Mouse (Mus musculus): ENCODE data around the gene Gm12794. TPM values are rescaled to one million over a fixed set of nuclear protein-coding genes. Genes with fewer than 3 reads are reported as not detected.
"Not testable (repeated sequence)": the region's sequence is repeated elsewhere in the genome, so short reads cannot be mapped to it uniquely, and the experiment has no call there.

Gene Gm12794
- not detected in 2 replicates for polyA plus RNA-seq (2015; fragmentation: Nextera tagmentation; extraction: Ambion mirVana)

DNA sequence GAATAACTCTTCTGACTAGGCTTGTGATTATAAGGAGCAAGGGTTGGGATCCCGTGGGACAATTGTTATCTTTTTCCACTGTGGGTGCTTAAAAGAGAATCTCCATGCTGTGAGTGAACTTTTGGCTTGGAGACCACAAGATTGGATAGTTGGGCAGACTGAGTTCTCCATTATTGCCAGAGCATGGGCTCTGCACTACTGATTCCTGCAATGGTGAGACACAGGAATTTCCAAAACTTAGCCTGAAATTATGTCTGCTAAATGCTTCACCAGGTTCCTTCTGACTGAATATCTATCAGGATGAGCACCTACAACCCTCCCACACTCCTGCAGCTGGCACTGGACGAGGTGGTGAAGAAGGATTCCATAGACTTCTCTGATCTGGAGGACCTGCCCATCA lies at the start of gene Gm12794:
TSS of gene Gm12794 (plus strand) at position 301 of the 400 bp plus-strand sequence.
- not testable (repeated sequence) for H3K27me3 ChIP-seq; H3K4me1 ChIP-seq (replicated peaks); H3K36me3 ChIP-seq; H3K9me3 ChIP-seq; H3K27ac ChIP-seq (replicated peaks); H3K4me2 ChIP-seq; H3K9ac ChIP-seq; ATAC-seq (ENCODE audit: low read depth); H3K4me3 ChIP-seq
- WGBS = 88% methylated on average over 2 of the region's 2 CpGs

DNA sequence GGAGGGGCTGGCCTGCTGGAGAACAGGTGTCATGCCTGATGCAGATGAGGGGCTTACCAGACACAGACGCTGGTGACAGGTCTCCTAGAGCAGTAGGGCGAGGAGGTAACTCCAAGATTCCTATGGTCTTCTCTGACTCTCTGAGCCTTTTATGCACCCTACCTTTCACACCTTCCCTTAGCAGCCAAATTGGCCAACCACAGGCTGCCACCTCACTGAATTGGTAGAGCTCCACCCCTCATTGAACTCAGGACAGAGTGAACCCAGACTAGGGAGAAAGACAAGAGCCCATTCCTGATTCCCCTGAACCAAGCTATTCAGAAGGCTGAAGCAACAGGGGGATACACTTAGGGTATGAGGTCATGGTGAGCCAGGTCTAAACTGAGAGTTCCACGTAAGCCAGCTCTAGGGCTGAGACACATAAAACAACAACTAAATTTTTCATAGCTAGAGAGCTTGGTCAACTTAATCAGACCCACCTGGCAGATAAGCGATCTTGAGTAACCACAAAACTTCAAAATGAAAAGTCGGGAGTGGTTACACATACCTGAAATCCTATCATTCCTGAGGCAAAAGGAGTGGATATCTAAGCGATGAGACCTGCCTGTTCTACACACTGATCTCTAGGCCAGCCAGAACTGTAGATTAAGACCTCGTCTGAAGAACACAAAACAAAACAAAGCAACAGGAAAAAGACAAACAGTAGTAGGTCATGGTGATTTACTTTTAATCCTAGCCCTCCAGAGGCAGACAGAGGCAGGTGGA lies 46.4 kb upstream of the Gm12794 start, which contains the start of gene C130073F10Rik:
TSS of gene C130073F10Rik (minus strand) at position 134 of the 765 bp plus-strand sequence.
- Histone ChIP-seq H3K9me3 (no peaks in the 10 kb centered on the region), H3K27ac (replicated peaks) (no peak within 1 kb of the TSS), H3K27me3 (no peaks in the 10 kb centered on the region), H3K36me3 (no peaks in the 10 kb centered on the region), H3K4me2 (no peak within 1 kb of the TSS), H3K9ac (no peak within 1 kb of the TSS), H3K4me3 (no peak within 1 kb of the TSS), H3K4me1 (replicated peaks) (no peaks in the 10 kb centered on the region)
- 88% methylated on average over 7 of the region's 7 CpGs for WGBS
- no peak for ATAC-seq (ENCODE audit: low read depth)

DNA sequence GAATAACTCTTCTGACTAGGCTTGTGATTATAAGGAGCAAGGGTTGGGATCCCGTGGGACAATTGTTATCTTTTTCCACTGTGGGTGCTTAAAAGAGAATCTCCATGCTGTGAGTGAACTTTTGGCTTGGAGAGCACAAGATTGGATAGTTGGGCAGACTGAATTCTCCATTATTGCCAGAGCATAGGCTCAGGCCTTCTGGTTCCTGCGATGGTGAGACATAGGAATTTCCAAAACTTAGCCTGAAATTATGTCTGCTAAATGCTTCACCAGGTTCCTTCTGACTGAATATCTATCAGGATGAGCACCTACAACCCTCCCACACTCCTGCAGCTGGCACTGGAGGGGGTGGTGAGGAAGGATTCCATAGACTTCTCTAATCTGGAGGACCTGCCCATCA lies 31.4 kb upstream of the Gm12794 start, which contains the start of gene Gm12800:
TSS of gene Gm12800 (plus strand) at position 301 of the 400 bp plus-strand sequence.
- not testable (repeated sequence) for H3K4me1 ChIP-seq (replicated peaks); ATAC-seq (ENCODE audit: low read depth); H3K27ac ChIP-seq (replicated peaks); H3K4me3 ChIP-seq; H3K9me3 ChIP-seq; H3K36me3 ChIP-seq; H3K9ac ChIP-seq; H3K27me3 ChIP-seq; H3K4me2 ChIP-seq
- 95% methylated on average over 2 of the region's 2 CpGs for WGBS

DNA sequence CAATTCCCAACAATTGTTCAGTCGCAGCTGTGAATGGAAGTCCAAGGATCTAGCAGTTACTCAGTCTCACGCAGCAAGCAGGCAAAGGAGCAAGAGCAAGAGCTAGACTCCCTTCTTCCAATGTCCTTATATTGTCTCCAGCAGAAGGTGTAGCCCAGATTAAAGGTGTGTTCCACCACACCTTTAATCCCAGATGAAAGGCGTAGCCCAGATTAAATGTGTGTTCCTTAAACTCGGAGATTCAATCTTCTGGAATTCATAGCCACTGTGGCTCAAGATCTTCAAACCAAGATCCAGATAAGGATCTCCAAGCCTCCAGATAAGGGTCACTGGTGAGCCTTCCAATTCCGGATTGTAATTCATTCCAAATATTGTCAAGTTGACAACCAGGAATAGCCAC lies 40.7 kb downstream of the Gm12794 start, which contains the start of gene Gm12790:
TSS of gene Gm12790 (minus strand) at position 101 of the 400 bp plus-strand sequence.
- not testable (repeated sequence) for H3K36me3 ChIP-seq; H3K27me3 ChIP-seq; H3K27ac ChIP-seq (replicated peaks); H3K4me3 ChIP-seq; ATAC-seq (ENCODE audit: low read depth); H3K9ac ChIP-seq; H3K9me3 ChIP-seq; H3K4me2 ChIP-seq; H3K4me1 ChIP-seq (replicated peaks)
- WGBS = 86% methylated on average over 1 of the region's 5 CpGs

DNA sequence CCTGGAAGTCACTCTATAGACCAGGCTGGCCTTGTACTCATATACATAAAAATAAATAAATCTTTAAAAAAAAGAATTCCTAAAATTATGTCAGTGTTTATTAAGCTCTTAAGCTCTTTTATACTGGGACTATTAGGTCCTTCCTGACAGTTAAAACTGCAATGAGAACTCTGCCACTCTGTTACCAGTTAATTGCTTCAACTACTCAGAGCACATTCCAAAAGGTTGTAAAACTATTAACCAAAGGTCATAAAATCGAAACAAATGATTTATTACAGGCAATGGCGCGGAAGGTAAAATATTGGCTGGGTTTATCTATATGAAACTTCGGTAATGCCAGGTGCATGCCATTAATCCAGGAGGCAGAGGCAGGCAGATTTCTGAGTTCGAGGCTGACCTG lies 45.5 kb downstream of the Gm12794 start:
- H3K27me3 ChIP-seq = no peaks in the 10 kb centered on the region
- no peaks in the 10 kb centered on the region for H3K9me3 ChIP-seq
- H3K36me3 ChIP-seq = no peaks in the 10 kb centered on the region
- no peak overlapping the region for H3K4me2 ChIP-seq
- H3K9ac ChIP-seq = no peak overlapping the region
- no peak overlapping the region for H3K4me3 ChIP-seq
- 59% methylated on average over 5 of the region's 5 CpGs for WGBS
- ATAC-seq (ENCODE audit: low read depth) = no peak
- H3K4me1 ChIP-seq (replicated peaks) = no peaks in the 10 kb centered on the region
- no peak overlapping the region for H3K27ac ChIP-seq (replicated peaks)

DNA sequence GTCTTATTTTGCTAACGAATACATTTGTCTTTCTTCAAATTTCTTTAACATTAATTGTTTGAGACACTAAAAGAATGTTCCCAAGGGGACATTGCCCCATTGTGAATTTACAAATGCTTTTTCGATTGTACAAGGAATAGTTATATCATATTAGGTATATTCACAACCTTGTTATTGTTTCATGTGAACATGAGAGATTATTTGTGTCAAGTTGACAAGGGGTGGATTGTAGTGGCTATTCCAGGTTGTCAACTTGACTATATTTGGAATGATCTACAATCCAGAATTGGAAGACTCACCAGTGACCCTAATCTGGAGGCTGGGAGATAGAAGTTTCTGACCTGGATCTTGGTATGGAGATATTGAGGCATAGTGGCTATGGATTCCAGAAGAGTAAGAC lies 46.1 kb downstream of the Gm12794 start, which contains the start of gene Gm12789:
TSS of gene Gm12789 (plus strand) at position 301 of the 400 bp plus-strand sequence.
- ATAC-seq (ENCODE audit: low read depth); H3K4me1 ChIP-seq (replicated peaks); H3K27me3 ChIP-seq; H3K4me2 ChIP-seq; H3K36me3 ChIP-seq; H3K27ac ChIP-seq (replicated peaks); H3K9ac ChIP-seq; H3K9me3 ChIP-seq; H3K4me3 ChIP-seq: not testable (repeated sequence)
- 89% methylated on average over 2 of the region's 2 CpGs for WGBS

Other genes starting within 250 kb of the Gm12794 start
- 4.9 and 5.8 TPM in 2 replicates for gene Lepr, start 223.0 kb upstream of the Gm12794 start, polyA plus RNA-seq (2015; fragmentation: Nextera tagmentation; extraction: Ambion mirVana)
- gene B020004J07Rik, start 96.4 kb upstream of the Gm12794 start, polyA plus RNA-seq (2015; fragmentation: Nextera tagmentation; extraction: Ambion mirVana) = not detected in 2 replicates
- not detected in 2 replicates for gene C130073F10Rik, start 46.6 kb upstream of the Gm12794 start, polyA plus RNA-seq (2015; fragmentation: Nextera tagmentation; extraction: Ambion mirVana)
- gene Gm12800, start 31.3 kb upstream of the Gm12794 start, polyA plus RNA-seq (2015; fragmentation: Nextera tagmentation; extraction: Ambion mirVana) = not detected in 2 replicates
- gene Gm12790, start 40.6 kb downstream of the Gm12794 start, polyA plus RNA-seq (2015; fragmentation: Nextera tagmentation; extraction: Ambion mirVana) = not detected in 2 replicates
- not detected in 2 replicates for gene Gm12789, start 46.2 kb downstream of the Gm12794 start, polyA plus RNA-seq (2015; fragmentation: Nextera tagmentation; extraction: Ambion mirVana)
- gene Pde4b, start 147.1 kb downstream of the Gm12794 start, polyA plus RNA-seq (2015; fragmentation: Nextera tagmentation; extraction: Ambion mirVana) = 21.8 and 25.9 TPM in 2 replicates

All from neural tube, embryonic 13.5 days (tissue).